Mouse (Mus musculus): ENCODE results near the gene Tmem100.
A peak's percentile ranks its signal among the peaks of the same experiment; 100 is the strongest.

The Tmem100 gene

DNA sequence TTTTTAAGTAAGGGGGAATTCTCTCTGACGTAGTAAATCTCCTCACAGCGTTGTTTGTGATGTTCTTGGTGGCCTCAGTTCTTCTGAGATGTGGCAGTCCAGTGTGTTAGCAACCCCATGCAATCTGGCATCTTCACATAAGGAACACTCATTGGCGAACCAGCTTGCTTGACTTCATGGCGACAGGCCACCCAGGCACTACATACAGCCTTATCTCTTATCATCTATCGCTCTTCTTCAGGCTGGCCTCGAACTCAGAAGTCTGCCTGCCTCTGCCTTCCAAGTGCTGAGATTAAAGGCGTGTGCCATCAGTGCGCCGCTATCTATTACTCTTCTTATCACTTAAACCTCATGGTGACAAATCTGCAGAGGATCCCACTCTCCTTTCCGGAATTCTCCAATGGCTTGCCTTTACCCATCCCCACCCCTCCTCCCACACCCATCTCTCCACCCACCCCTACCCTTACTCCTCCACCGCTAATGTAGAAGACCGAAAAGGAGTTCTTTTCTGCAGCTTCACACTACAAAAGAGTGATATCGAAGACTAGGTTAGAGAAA is at the start of gene Tmem100:
Tmem100 (plus strand) TSS at position 508 of the 558 bp plus-strand sequence.
- no peak for DNase-seq

DNA sequence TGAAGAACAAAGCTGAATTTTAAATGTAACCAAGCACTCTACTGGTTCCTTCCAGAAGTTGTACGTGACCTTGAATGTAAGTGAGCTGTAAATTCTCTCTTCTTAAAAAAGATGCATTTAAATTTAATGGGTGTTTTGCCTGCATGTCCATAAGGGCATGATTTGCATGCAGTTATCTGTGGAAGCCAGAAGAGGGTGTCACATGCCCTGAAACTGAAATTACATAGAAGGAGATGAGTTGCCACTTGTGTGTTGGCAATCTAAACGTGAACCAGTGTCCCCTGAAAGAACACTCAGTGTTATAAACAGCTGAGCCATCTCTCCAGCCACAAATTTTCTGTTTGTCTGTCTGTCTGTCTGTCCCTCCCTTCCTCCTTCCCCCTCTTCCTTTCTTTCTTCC is 47.2 kb upstream of the Tmem100 start:
- DNase-seq: no peak

DNA sequence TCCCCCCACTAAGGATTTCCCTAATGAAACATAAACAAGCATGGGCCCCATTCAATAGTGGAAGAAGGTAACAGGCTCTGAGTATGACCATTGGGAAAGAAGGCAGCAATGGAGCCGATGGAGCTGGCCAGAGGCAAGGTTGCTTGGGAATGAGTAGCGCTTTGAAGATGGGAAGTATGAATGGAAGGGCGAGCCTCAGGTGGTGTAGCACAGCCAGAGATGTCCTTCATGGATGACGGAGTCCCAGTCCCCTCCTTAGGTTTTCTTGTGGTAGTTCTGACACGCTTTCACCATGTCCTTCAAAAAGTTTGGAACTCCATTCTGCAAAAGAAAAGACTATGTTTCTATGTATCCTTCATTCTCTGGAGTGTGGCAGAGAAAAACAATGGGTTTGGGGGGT is 45.7 kb upstream of the Tmem100 start:
- DNase-seq: no peak

DNA sequence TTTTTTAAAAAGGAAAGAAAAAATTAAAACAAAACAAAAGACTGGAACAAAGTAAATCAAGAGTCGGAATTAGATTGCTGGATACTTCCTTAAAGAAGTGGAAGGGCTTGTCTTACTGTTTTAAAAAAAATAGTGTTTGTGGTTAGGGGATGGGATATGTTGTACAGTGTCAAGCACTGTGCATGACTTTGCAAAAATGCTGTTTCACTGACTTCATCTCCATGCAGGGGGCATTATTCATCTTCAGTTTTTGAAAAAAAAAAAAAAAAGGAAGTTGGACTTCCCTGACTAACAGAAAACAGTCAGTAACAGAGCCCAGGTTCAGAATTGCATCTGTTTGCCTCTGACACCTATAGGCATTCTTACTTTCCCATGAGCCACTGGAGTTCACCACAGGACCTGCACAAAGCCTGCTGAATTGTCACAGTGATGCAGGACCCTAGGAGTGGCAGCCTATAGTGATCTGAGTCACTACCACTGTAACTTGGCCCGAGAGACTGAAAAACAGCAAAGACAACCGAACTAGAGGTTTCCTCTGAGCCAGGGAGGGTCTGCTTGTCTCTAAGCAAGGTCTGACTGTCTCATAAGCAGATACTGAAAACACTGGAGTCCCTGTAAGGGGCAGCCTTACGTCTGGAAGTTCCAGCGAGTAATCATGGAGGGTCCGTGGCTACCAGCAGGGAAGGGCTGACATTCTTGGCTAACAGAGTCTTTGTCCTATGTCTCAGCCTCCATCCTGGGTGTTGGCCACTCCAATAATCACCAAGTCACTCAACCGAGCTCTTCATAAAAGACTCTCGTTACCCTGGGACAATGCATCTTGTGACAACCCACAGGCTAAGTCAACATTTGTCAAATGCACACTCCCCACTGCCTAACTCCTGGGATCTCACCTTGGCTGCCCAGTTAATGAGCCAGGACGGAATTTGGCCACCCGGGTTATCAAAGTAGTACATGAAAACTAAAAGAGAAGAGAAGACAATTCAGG is 44.7 kb upstream of the Tmem100 start:
- DNase-seq: no peak

DNA sequence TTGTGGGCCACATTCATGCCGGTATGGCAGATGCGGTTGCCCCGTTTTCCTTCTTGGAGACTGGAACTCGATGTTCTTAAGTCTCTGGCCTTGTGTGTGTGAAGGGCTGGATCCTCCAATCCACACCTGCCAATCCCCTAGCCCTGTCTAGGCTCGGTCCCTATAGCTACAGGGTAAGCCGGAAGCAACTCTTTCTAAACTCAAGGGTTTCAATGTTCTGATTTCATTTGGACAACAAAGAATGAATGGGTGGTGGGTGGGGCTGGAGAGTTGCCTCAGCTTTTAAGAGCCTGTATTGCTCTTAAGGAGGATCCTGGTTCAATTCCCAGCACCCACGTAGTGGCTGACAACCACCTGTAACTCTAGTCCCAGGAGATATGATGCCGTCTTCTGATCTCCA is 43.6 kb upstream of the Tmem100 start:
- DNase-seq: no peak

DNA sequence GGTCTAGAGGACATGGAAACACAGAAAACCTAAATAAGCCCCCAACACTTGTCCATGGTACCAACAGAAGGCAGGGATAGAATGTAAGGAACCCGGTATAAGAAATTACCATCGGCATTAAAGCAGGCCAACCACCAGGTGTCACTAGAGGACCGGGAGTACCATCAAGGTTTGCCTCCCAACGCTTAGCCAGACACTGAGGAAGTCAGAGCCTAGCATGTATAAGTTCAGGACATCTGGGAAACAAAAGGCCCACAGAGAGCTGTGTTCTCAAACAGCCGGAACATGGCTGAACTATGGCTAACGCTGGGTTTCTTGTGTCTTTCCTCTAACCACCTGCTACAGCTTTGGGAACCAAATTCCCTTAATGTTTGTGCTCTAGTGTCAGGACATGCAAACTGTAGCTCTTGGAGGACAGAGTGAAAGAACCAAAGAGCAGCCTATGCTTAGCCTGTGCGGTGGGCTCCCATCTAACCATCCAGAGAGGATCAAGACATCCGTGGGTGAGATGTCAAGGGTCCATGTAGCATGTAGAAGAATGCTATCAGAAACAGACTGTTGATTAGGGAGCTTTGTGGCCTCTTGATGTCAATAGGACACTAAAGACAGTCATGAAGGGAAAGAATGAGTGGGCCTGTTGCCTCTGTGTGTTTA is 41.1 kb upstream of the Tmem100 start:
- DNase-seq: peak; percentile 67 to 87

DNA sequence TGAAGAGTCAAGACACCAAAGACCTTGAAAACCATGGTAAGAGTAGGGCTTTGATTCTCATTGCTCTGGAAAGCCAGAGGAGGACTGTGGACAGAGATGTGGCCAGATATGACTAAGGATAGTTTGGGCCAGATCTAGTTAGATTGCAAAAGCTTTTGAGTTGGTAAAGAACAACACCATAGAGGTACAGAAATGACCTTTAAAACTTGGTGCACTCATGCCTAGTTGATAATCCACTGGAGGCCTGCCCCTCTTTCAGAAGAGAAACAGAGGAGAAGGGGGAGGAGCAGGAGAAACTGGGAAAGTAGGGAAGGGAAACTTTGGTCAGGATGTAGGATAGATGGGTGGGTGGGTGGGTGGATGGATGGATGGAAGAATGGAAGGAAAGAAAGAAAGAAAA is 38.5 kb upstream of the Tmem100 start:
- peak in 1 of 2 experiments; percentile 32 for DNase-seq

DNA sequence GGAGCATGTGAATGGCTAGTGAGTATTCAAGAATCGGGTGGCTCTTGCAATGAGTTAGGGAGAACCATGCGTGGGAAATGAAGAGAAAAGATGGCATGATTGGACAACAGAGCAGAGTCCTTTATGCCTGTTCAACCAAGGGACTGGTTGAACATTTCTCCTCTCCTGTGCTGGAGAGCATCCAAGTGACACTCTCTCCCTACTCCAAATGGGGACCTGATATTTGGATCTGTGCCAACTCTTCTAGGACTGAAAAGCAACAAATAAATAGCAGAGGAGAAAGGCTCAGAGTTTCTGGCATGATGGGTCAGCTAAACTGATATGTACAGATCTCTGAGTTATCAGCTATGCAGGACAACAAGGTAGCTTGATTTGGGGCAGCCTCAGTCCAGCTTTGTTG is 35.4 kb upstream of the Tmem100 start:
- peak; percentile 35 to 48 for DNase-seq

DNA sequence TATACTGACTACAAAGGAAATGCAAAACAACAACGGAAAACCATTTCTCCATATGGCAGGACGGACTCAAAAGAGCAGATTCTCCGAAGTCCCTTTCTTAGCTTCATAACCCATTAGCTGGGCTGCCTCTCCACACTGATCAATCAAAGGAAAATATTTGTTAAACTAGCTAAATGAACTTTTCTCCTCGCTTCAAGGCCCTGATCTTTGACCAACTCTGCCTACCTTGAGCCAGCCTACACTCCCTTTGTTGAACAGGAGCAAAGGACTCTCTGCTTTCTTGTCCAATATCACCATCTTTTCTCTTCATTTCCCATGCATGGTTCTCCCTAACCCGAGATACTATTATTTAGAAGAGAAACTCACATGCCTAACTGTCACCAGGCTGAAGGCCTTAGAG is 34.6 kb upstream of the Tmem100 start:
- DNase-seq: peak in 1 of 2 experiments; percentile 33

DNA sequence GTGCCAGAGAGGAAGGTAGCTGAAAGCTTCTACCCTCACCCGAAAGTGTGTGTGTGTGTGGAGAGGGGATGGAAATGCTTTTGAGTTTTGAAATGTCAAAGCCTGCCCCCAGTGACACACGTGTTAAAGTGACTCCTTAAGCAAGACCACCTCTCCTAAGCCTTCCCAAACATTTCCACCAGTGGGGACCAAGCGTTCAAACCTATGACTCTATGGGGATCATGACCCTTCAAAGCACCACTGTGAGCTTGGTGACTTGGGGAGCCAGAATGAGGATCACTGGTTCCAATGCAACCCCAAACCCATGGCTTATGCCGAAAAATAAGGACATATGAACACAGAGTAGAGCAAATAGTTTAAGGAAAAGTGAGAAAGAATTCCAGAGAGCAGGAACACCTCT is 33.7 kb upstream of the Tmem100 start:
- no peak for DNase-seq

DNA sequence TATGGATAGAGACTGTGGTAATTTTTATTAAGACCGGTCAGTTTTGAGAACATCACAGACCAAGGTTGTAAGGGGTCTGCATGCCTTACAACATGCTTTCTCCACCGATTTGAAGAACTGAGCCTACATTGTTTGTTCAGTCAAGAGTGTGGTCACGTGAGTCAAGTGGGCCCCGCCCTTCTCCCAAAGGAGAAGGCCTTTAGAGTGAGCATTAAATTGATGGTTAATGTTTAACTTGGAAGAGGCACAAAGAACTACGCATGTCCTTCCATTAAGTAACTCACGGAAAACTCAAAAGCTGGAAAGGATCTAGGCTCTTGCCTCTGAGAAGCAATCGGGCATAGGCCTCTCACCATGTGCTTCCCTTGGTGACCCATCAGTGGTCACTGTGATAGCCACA is 33.3 kb upstream of the Tmem100 start:
- peak; percentile 67 to 69 for DNase-seq

DNA sequence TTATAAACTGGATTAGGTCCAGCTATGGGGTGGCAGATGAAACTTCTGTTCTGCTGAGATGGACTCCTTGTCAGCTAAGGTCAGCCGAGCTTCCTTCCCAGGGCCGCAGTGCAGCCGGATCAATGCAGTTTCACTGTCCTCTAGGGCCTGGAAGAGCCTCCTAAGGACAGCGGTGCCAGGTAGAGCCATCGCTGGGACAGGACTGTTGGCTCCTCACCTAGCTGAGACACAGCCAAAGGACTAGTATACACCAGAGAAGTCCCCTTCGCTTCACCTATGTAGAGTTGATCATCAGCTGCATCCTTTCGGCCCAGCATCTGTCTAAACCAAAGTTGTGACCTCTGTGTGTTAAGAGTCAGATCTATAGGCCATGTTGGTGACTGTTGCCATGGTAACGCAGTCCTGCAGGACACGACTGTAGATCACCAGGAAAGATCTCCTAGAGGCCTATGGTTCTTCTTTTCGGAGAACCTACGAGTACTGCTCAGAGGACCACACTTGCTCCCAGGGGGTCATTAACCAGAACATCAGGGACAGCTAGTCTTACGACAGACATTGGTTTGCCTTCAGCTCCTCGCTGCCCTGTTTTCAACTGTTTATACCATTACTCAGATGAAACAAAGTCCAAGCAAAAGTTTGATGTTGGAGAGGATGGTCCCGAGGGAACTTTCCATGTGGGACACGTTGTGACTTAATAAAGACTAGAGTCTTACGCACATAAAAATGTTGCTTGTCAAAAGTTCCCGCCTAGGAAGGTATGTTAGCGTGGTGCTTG is 31.0 kb upstream of the Tmem100 start:
- no peak for DNase-seq

DNA sequence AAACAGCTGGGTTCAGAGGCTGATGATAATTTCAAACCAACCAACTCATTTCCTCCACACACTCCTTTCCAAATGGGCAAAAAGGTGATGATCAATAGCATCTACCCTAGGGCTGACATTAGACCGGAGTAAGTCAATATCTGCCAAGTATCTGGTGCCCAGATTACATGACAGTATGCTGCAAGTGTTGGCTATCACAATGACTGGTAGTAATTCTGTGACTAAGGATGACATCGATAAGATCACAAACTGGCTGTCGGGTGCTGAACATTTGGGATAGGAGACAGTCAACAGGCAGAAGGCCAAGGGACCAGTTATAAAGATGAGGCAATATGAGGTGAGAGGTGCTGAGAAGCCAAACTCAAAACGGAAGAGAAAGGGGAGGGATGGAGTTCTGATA is 29.5 kb upstream of the Tmem100 start:
- no peak for DNase-seq

DNA sequence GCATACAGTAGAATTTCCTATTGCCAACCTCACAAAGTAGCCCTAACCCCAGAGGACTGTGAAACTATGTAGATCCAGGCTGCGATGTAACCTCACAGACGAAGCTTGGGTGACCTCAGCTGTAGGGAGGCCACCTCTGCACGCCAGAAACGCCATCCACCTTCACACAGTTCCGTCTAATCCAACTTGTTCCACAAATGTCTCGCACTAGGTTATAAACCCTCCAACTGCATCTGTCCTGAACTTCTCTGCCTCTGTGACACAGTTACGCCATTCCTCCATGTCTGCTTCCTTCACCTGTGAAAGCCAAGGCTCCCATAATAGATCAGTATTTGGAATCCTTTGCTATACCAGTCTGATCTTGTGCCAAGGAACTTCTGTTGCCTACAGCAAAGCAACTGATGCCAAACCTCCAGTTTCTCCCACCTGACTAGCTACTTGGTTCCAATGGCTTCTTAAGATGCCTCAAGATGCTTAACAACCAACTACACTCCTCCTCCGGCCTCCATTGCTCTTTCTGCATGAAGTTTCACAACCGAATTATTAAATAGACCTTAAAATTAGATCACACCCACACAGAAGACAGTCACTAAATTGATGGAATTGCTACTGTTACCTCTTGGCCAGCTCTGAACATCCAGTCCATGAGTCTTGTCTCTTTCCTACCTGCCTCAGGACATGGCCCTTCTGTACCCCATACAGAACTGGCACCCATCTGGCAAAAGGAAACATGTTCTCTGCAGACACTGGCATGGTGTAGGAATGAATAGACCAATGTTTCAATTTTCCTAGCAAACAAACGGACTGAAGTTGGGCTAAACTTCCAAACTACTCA is 28.5 kb upstream of the Tmem100 start:
- DNase-seq: no peak

DNA sequence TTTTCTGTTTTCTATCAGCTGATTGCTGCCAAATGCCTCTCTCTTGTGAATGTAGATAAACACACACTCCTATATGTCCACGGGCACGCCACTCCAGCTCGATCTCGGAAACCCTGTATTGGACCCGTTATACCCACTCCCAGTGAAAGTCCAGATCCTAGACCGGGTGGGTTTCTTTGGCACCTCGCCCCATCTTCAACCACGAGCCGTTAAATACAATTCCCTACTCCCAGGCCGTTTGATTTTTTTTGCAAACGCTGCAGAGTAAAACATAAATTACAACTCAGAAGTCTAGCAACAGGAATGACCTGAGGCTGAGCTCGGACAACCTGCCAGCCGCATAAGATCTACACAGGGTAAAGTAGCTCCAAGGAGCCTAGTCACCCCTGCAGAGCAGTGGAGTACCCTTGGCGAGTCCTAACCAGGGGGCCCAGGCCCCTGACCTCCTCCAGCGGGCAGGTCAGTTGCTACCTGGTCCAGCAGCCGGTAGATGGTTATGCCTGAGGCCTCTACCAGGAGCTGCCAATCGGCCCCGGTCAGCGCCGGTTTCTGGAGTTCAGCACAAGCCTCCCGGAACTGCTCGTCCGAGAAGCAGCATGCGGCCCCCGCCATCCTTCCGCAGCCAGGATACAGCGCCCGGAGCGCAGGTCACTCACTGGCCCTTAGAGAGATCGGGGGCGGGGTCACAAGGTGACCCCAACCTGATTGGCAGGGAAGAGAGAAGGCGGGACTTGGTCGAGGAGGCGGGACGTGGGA is 27.7 kb upstream of the Tmem100 start, which contains the start of gene Pctp:
Pctp (minus strand) TSS at position 664 of the 756 bp plus-strand sequence.
- peak; percentile 95 to 96 for DNase-seq

DNA sequence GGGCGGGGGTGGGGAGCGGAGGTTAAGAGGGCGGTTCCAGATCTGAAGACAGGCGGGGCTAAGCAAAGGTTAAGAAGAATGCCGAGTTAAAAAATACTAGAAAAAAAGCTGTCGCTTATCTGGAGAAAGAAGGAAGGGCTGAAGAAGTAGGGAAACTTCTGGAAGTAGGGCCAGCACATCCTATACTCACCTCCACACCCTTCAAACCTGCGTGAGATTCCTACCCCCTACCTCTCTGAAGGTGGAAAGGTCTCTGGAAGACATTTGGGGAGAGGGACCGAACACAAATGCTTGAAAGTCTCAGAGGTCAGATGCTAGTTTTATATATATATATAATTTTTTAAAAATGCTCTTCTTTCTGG is 27.2 kb upstream of the Tmem100 start:
- no peak for DNase-seq

DNA sequence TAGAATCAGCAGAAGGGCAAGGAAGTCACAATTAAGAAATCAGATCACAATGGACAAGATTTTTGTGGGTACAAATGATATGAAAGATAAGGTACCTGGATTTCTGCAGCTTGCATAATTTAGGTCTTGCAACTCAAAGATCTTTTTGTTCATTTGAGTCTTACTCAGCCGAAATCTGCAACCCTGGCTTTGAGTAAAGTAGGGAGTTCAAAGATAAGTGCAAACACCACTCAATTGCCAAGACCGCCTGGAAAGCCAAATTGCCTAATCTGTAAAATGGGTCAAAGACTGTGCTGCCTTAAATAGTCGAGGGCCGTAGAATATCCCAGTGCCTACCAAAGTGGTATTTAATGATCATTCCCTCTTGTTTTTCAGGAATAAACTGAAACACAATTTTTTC is 26.8 kb upstream of the Tmem100 start:
- DNase-seq: no peak

DNA sequence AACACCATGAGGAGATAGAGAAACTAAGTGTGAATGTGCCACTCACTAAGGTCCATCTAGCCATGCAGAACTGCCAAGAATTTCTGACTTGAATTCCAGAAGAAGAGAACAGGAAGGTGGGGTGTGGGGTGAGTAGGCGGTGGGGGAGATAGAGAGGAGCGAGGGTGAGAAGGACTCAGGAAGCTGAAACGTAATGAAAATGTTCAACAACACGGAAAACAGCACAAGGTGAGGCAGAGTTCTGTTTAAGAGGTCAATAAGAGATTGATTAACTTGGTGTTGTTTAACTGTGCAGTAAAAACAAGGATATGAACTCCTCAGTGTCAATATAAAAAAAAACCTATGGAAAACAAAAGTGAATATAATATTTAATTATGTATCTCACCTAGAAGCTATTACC is 24.0 kb upstream of the Tmem100 start:
- no peak for DNase-seq

DNA sequence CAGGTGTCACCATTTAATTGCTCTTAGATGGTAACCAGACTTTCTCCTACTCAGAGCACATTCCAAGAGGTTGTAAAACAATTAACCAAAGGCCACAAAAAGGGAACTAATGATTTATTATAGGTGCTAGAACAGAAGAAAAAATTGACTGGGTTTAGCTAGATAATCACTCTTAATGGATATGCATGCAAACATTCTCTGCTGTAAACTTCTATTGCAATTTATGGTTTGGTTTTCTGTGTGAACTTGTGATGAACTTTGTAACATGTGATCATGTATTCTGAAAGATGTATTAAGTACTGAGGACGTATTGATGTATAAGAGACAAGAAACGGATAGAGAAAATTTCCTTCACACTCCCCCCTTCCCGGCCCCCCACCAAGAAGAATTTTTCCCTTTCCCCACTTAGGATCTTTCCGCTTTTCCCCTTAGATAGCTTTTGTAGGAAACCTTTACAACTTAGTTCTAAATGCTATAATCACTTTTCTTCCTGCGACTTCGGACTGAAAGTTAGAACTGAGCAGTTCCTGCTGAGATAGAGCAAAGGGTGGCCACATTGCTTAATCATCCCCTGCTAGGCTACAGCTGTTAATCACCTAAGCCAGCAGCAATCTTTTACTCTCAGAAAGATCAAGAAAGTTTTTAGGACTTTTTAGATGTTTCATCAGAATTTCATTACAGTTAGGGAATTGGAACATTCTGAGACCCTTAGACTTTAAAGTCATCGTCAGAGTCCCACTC is 22.2 kb upstream of the Tmem100 start:
- no peak for DNase-seq

DNA sequence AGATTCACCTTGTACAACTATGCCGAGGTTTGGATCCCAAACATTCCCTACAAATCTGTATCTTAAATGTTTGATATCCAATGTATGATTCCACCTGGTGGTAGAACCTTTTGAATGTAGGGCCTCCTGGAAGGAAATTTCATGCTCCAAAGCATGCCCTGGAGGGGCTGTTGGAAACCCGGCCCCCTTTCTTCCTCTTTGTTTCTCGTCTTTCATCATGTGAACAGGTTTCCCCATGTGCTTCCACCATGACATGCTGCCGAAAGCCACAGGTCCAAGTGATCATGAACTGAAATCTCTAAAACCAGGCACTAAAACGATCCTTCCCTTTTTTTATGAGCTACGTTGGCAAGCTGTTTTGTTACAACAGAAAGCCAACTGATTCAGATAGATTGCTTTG is 16.5 kb upstream of the Tmem100 start:
- DNase-seq: no peak

DNA sequence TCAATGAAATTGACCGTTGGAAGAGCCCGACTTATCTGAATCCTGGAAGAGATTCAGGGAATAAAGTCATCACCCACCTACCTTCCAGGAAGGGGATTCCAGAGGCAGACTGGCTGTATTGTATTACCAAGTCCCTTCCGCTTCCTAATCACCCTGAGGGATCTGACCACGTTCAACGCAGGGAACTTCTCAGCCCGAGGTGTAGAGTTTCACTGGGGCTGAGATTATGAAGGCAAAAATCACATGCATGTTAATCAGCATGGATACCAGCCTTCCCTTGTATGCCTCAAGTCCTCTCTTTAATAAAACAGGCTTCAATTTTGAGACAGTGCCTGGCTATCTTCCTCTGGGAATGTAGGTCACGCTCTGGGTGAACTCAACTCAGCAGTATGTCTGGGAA is 14.9 kb upstream of the Tmem100 start:
- no peak for DNase-seq
